Mouse (Mus musculus) embryonic facial prominence, embryonic 12.5 days (tissue): ENCODE measurements around the gene Rtn1. TPM values are rescaled to one million over a fixed set of nuclear protein-coding genes. Genes with fewer than 3 reads are reported as not detected.

ENCODE experiments used
- ATAC-seq: fragments of 200-750 bp; cut with Nextera tagmentation; 2 replicates; pipeline ENCODE4 v1.8.0; 2017; ENCODE audit not compliant: insufficient number of reproducible peaks, insufficient read depth, low FRiP score, low TSS enrichment
- H3K27ac ChIP-seq: fragments of 300-500 bp; sonication (generic); 2 replicates; pipeline ENCODE4 v1.5.1; 2016; ENCODE audit warnings: mild to moderate bottlenecking
- H3K27me3 ChIP-seq: fragments of 300-500 bp; sonication (generic); 2 replicates; pipeline ENCODE4 v1.6.1; 2016; ENCODE audit warnings: mild to moderate bottlenecking, moderate library complexity
- H3K36me3 ChIP-seq: fragments of 300-500 bp; sonication (generic); 2 replicates; pipeline ENCODE4 v1.6.1; 2016; ENCODE audit warnings: mild to moderate bottlenecking
- H3K4me1 ChIP-seq: fragments of 300-500 bp; sonication (generic); 2 replicates; pipeline ENCODE4 v1.6.1; 2016
- H3K4me2 ChIP-seq: fragments of 300-500 bp; sonication (generic); replicated peaks from 2 replicates; pipeline ENCODE4 v1.6.1; 2016; ENCODE audit warnings: mild to moderate bottlenecking, moderate library complexity
- H3K4me3 ChIP-seq: fragments of 300-500 bp; sonication (generic); 2 replicates; pipeline ENCODE4 v1.5.1; 2016; ENCODE audit warnings: mild to moderate bottlenecking
- H3K9ac ChIP-seq: fragments of 300-500 bp; sonication (generic); 2 replicates; pipeline ENCODE4 v1.6.1; 2016; ENCODE audit warnings: mild to moderate bottlenecking, moderate library complexity
- H3K9me3 ChIP-seq: fragments of 300-500 bp; sonication (generic); 2 replicates; pipeline ENCODE4 v1.6.1; 2016; ENCODE audit warnings: mild to moderate bottlenecking, moderate library complexity
- WGBS: fragments of 180-500 bp; shearing (Covaris S2); methylation state at CpG from one replicate; pipeline ENCODE4 v1.1.7; 2016; 5-methylcytosine and 5-hydroxymethylcytosine counted together
- polyA plus RNA-seq: library from polyadenylated mRNA; unstranded; fragments of >200 nt; fragmentation: Nextera tagmentation; extraction: Ambion mirVana; gene quantifications from 2 replicates; pipeline ENCODE4 v1.2.1, GENCODE M21; 2016

Rtn1 gene
- polyA plus RNA-seq, 1 experiment from 2014 or later: 89.3 TPM

DNA sequence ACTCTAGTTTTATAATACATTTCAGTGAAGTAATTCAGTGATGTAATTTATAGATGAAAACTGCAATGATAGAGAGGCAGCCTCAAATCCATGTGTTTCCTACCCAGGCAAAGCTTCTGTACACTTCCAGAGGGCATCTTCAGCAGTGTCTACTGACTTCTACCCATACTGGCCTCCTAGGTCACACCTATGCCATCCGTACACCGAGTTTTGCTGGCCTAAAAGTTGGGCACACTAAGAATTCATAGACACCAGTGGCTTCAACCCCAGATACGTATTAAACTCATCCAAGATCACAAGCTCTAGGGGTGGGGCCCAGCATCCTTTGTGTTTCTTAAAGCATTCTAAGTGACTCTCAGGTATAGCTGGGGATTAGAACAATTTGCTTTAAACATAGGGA is 174.7 kb downstream of the Rtn1 start:
- Histone ChIP-seq H3K36me3 (no peaks in the 10 kb centered on the region), H3K4me1 (0 out of 2 replicates have a peak, but pooled peaks cover 2% of the 10 kb centered on the region), H3K9me3 (no peaks in the 10 kb centered on the region), H3K4me3 (no peak overlapping the region), H3K27me3 (peaks cover 27% of the 10 kb centered on the region), H3K9ac (no peak overlapping the region), H3K4me2 (0 out of 2 replicates have a peak overlapping the region, but pooled peaks have one; percentile 5), H3K27ac (no peak overlapping the region)
- WGBS: 87% methylated on average over 3 of the region's 3 CpGs
- ATAC-seq: no peak

DNA sequence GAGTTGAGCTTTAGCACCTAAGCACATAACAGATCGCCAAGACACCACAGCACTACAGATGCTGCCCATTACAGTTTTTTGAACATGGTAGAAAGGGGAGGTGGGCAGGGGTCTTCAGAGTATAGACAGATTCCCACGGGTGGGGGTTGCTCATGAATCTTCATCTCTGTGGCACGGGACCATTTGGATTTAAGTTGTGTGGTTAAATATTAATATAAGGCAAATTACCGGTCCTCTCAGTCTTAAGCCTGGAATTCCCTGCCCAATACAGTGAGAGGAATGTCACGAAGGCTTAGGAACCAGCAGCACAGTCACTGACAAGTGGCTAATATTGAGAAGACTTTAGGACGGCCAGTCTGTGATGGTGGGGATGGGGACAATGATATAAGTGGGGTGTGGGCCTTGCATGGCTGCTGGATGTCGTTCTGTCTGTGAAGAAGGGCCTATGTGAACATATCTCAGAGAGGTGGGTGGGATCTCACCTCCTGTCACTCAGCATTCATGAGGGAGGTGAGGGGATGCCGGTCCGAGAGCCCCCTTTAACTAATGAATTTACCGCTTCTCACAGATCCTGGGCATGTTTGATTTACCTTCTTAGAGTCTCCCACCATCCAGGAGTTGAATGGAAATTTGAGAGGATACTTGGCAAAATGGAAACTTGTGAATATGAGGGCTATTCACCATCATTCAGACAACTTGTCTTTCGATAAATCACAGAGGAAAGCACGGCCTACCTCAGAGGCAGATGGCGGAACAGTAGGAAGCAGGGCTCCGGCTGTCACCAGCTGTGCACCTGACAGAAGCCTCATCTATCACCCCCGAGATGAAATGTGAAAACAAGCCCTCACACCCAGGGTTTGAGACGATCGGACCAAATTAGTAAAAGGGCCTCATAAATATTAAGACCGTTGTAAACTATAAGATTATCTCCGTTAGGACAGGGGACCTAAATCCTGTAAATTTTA is 175.7 kb downstream of the Rtn1 start:
- Histone ChIP-seq H3K4me1 (0 out of 2 replicates have a peak, but pooled peaks cover 2% of the 10 kb centered on the region), H3K9ac (no peak overlapping the region), H3K27ac (no peak overlapping the region), H3K36me3 (no peaks in the 10 kb centered on the region), H3K27me3 (peaks cover 21% of the 10 kb centered on the region), H3K4me2 (no peak overlapping the region), H3K4me3 (no peak overlapping the region), H3K9me3 (no peaks in the 10 kb centered on the region)
- WGBS: 87% methylated on average over 19 of the region's 19 CpGs
- ATAC-seq: no peak

DNA sequence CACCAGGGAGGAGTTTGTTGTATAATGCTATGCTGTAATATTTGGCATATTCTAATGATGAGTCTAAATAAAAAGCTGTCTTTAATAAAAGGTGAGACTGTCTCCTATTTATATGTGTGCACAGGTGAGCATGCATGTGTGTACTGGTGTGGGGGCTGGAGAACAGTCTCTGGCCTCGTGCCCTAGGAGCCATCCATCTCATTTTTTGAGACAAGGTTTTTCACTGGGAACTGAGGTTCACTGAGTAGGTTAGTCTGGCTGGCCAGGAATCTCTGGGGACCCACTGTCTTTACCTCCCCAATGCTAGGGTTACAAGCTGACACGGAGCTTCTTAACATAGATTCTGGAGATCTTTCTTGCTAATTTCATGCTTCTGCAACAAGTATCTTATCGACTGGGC is 176.7 kb downstream of the Rtn1 start:
- H3K36me3 ChIP-seq: no peaks in the 10 kb centered on the region
- no peak overlapping the region for H3K9ac ChIP-seq
- 0 out of 2 replicates have a peak, but pooled peaks cover 2% of the 10 kb centered on the region for H3K4me1 ChIP-seq
- no peak overlapping the region for H3K27ac ChIP-seq
- no peak overlapping the region for H3K4me2 ChIP-seq
- no peak overlapping the region for H3K4me3 ChIP-seq
- ATAC-seq: no peak
- WGBS: 80% methylated on average over 3 of the region's 3 CpGs
- H3K9me3 ChIP-seq: no peaks in the 10 kb centered on the region
- peaks cover 13% of the 10 kb centered on the region for H3K27me3 ChIP-seq

DNA sequence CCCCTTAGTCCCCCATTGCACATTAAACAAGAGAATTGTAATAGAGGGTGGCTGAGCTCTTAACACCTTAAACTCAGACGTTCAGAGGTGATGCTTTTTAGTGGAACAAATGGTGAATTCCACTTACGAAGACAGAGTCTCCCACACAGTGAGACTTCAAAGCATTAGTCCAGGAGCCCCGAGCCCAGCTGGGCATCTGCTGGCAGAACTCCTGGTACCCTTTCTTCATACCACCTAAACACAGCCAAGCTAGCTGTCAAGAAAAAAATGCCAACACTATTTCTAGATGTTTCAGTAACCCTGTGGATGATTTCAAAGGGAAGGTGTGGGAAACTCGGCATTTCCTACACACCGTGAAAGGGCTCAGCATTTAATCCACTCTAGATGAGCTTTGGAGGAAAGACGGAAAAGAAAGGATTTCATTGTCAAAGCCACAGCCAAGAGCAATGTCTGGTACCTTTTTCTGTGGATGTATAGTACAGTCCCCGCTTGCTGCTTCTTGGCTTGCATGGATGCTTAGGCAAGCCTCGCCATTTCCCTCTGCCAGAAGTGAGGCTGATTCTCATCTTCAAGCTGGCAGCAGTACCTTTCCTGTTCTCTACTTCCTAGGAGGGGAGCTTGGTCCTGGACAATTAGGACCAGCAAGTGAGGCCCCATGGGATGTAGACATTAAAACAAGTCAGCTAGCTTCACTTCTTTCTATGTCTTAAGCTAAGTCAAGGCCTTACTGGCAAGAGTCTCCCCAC is 179.2 kb downstream of the Rtn1 start:
- H3K27me3 ChIP-seq: no peaks in the 10 kb centered on the region
- H3K9me3 ChIP-seq: no peaks in the 10 kb centered on the region
- 81% methylated on average over 8 of the region's 8 CpGs for WGBS
- no peak overlapping the region for H3K4me3 ChIP-seq
- no peak overlapping the region for H3K27ac ChIP-seq
- no peak overlapping the region for H3K4me2 ChIP-seq
- no peak for ATAC-seq
- no peak overlapping the region for H3K9ac ChIP-seq
- H3K36me3 ChIP-seq: no peaks in the 10 kb centered on the region
- H3K4me1 ChIP-seq: no peaks in the 10 kb centered on the region

DNA sequence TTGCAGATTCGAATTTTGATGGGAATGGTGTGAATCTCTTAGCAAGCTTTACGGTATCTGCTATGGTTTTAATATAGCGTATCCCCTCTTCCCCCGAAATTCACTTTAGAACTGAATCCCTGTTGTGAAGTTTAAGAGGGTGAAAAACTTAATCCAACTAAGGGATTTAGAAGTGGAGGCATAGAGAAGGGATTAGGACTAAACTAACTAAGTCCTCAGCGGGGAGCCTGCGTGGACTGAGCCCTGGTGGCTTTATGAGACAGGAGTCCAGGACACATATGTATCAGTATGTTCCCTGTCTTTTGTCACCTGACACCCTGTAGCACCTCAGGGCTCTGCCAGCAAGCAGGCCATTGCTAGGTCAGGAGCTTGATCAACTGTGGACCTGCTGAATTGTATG is 181.1 kb downstream of the Rtn1 start:
- no peaks in the 10 kb centered on the region for H3K9me3 ChIP-seq
- H3K4me3 ChIP-seq: no peak overlapping the region
- WGBS: 82% methylated on average over 6 of the region's 6 CpGs
- no peak overlapping the region for H3K9ac ChIP-seq
- H3K27me3 ChIP-seq: no peaks in the 10 kb centered on the region
- H3K27ac ChIP-seq: no peak overlapping the region
- H3K4me1 ChIP-seq: no peaks in the 10 kb centered on the region
- no peaks in the 10 kb centered on the region for H3K36me3 ChIP-seq
- ATAC-seq: no peak
- H3K4me2 ChIP-seq: no peak overlapping the region

DNA sequence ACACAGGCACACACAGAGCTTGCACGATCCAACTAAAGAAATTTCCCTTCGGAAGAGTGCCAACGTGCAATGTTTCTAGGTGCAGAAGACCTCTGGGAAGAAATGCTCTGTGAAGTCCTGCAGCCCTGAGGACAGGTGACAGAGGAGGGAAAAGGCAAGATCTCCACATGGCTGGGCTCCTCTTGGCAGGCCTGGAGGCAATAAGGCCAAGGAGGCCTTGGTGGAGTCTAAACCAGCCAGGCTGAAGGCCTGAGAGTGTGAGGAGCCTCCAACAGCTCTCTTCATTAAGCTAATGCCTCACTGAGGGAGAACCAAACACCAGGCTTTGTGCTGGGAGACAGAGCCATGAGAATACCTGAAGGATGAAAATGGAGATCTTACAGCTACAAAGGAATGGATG is 183.5 kb downstream of the Rtn1 start:
- Histone ChIP-seq H3K27ac (no peak overlapping the region), H3K4me3 (no peak overlapping the region), H3K4me2 (no peak overlapping the region), H3K4me1 (no peaks in the 10 kb centered on the region), H3K9me3 (no peaks in the 10 kb centered on the region), H3K36me3 (no peaks in the 10 kb centered on the region), H3K9ac (no peak overlapping the region), H3K27me3 (no peaks in the 10 kb centered on the region)
- ATAC-seq: no peak
- 95% methylated on average over 3 of the region's 3 CpGs for WGBS

DNA sequence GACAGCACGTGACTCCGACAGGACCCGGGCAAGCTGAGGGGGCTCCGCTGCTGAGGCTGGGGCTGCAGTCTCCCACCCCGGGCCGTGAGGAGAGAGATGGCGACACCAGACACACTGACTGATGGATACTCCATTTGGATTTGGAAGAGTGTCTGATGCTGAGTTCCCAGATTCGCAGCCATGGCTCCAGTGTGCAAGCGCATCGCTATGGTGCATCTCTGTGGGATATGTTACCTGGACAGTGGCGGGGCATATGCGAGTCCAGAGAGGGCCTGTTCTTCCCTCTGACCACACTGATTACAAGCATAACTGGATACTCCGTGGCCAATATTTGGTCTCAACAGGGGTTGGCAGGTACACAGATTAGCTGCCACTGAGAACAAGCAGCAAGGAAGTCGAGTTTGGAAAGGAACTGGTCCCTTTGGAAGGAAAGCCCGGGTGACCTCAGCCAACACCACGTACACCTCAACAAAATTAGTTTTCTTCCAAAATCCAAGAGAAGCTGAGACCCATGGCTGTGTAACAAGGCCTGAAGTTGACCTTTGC is 185.2 kb downstream of the Rtn1 start:
- Histone ChIP-seq H3K4me3 (no peak overlapping the region), H3K9me3 (no peaks in the 10 kb centered on the region), H3K4me2 (no peak overlapping the region), H3K27ac (no peak overlapping the region), H3K4me1 (no peaks in the 10 kb centered on the region), H3K9ac (no peak overlapping the region), H3K36me3 (no peaks in the 10 kb centered on the region), H3K27me3 (no peaks in the 10 kb centered on the region)
- no peak for ATAC-seq
- WGBS: 94% methylated on average over 16 of the region's 16 CpGs

DNA sequence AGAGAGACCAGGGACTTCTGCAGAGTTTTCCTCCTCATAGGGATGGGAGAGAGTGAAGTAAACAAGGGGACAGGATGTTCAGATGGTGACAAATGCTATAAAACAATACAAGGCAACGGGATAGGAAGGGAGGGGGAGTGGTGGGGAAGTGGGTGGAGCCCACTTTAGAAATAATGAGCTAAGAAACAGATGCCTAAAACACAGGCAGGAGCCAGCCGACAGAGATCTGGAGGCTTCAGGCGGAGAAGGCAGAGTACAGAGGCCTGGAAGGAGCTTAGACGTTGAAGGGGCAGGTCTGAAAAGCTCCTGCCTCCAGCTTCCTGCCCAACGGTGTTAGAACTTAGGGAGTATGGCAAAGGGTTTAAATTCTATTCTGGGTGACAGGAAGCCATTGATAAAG is 195.3 kb downstream of the Rtn1 start:
- 58% methylated on average over 5 of the region's 5 CpGs for WGBS
- no peaks in the 10 kb centered on the region for H3K36me3 ChIP-seq

DNA sequence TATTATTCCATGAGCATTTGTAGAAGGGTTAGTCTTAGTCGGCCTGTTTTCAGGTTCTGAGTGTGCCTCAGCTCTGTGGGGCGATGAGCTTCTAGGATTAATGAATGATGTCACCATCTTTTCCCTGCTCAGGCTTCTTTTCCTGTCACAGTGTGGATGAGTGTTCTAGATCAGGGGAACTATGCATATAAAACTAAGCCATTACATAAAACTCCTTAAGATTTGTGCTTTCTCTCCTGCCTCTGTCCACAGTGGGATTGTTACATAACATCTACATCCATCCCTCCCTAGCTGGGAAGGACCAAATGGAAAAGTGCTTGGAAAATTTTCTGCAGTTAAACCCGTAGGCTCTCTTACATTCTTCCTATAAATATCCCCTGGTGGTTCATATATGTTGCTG is 208.0 kb downstream of the Rtn1 start:
- Histone ChIP-seq H3K27ac (no peak overlapping the region), H3K36me3 (no peaks in the 10 kb centered on the region), H3K27me3 (no peaks in the 10 kb centered on the region), H3K9ac (no peak overlapping the region), H3K4me2 (no peak overlapping the region), H3K4me3 (no peak overlapping the region), H3K9me3 (no peaks in the 10 kb centered on the region), H3K4me1 (peaks cover 6% of the 10 kb centered on the region)
- WGBS: 89% methylated on average over 3 of the region's 3 CpGs
- no peak for ATAC-seq

More for the DNA sequence above, 195.3 kb downstream of the Rtn1 start:
- H3K27ac ChIP-seq: no peak overlapping the region
- H3K4me2 ChIP-seq: no peak overlapping the region
- no peaks in the 10 kb centered on the region for H3K4me1 ChIP-seq
- no peak for ATAC-seq
- no peak overlapping the region for H3K9ac ChIP-seq
- H3K4me3 ChIP-seq: no peak overlapping the region
- no peaks in the 10 kb centered on the region for H3K9me3 ChIP-seq
- H3K27me3 ChIP-seq: no peaks in the 10 kb centered on the region

DNA sequence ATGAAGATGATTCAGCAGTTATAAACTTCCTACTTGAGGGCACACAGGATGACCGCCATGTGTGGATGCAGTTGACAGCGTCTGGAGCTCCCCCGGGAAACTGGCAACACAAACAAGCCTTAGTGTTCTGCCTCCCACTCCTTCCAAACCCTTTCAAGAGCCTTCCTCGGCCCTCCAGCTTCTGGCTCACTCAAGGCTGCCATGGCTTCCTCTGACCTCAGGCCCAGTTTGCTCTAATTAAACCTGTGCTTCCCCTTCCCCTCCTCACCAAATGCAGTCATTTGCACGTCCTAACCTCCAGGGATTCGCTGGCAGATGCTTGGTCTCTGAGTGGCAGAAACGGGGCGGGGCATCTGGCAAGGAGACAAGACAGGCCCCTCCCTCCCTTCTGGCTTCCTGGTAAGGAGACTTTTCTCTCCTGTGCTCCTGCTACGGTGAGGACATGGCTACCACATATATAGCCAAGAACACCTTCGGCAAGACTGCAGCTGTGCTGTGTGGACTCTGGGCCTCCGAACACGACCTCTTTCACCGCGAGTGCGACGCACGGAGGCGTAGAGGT is 210.8 kb downstream of the Rtn1 start:
- H3K27me3 ChIP-seq: no peaks in the 10 kb centered on the region
- no peak for ATAC-seq
- WGBS: 28% methylated on average over 18 of the region's 18 CpGs
- H3K27ac ChIP-seq: no peak overlapping the region
- no peaks in the 10 kb centered on the region for H3K9me3 ChIP-seq
- no peak overlapping the region for H3K9ac ChIP-seq
- peak overlapping the region; percentile 37 for H3K4me2 ChIP-seq
- H3K4me3 ChIP-seq: 0 out of 2 replicates have a peak overlapping the region, but pooled peaks have one; percentile 14
- H3K36me3 ChIP-seq: no peaks in the 10 kb centered on the region
- H3K4me1 ChIP-seq: peaks cover 6% of the 10 kb centered on the region

DNA sequence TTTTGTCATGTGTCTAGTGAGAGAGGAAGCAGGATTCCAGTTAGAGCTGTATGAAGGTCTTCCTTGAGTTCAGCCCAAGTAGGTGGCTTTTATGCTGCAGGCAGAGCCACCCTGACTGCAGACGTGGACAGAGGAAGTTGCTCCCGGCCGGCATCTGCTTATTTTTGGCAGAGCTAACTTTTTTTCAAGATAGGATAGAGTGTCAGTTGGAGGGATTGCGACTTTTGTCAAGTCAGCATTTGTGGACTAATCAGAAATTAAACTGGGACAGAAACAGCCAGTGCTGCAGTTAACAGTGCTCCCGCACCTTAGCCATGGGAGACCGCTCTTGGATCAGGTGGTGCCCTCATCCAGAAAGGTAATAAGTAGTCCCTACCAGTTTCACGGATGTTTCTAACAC is 211.4 kb downstream of the Rtn1 start:
- 54% methylated on average over 7 of the region's 7 CpGs for WGBS
- no peak for ATAC-seq
- H3K4me1 ChIP-seq: peaks cover 6% of the 10 kb centered on the region
- no peaks in the 10 kb centered on the region for H3K36me3 ChIP-seq
- H3K27ac ChIP-seq: no peak overlapping the region
- no peaks in the 10 kb centered on the region for H3K27me3 ChIP-seq
- no peak overlapping the region for H3K9ac ChIP-seq
- no peak overlapping the region for H3K4me3 ChIP-seq
- H3K9me3 ChIP-seq: no peaks in the 10 kb centered on the region
- H3K4me2 ChIP-seq: no peak overlapping the region
